Mouse (Mus musculus) E14TG2a.4 (cell line): ENCODE measurements at regions not wholly inside any gene's neighbourhood (a gene's known extent, or its start where the extent isn't known, plus 50 kb on each side); places are given as distances from the start of the nearest gene placed in this dataset.
A peak's percentile ranks its signal among the peaks of the same experiment; 100 is the strongest.

Experiments used
- H3K27me3 ChIP-seq: 2 replicates; pipeline ENCODE4 v1.6.1; 2014; ENCODE audit warnings: low read length, control low read depth; ENCODE audit not compliant: insufficient read depth
- H3K36me3 ChIP-seq: 2 replicates; pipeline ENCODE4 v1.6.1; 2014; ENCODE audit warnings: low read length, control low read depth; ENCODE audit not compliant: insufficient read depth
- H3K4me1 ChIP-seq: replicated peaks from 2 replicates; pipeline ENCODE4 v1.6.1; 2014; ENCODE audit warnings: low read depth, low read length, control low read depth
- H3K4me3 ChIP-seq: replicated peaks from 2 replicates; pipeline ENCODE4 v1.5.1; 2014; ENCODE audit warnings: mild to moderate bottlenecking, low read length
- H3K9me3 ChIP-seq: 2 replicates; pipeline ENCODE4 v1.6.1; 2014; ENCODE audit warnings: low read length, control low read depth
- CTCF ChIP-seq: conservative IDR thresholded peaks from 2 replicates; pipeline ENCODE4 v1.5.1; 2014; ENCODE audit warnings: low read length
- NANOG ChIP-seq: IDR thresholded peaks from 2 replicates; pipeline ENCODE4 v1.6.1; 2014; ENCODE audit warnings: borderline replicate concordance, low read length, mixed read lengths
- POU5F1 ChIP-seq: IDR thresholded peaks from 2 replicates; pipeline ENCODE4 v1.6.1; 2014; ENCODE audit warnings: low read length, borderline replicate concordance

- no peaks in the 10 kb centered on the region for H3K36me3 ChIP-seq
- TF ChIP-seq NANOG (no peak), POU5F1 (no peak), CTCF (no peak)
- H3K4me3 ChIP-seq = no peak overlapping the region
- peaks cover 4% of the 10 kb centered on the region; the same call in 1 of the 2 replicates for H3K27me3 ChIP-seq
- peaks cover 19% of the 10 kb centered on the region for H3K4me1 ChIP-seq
- peaks cover 4% of the 10 kb centered on the region; the same call in 1 of the 2 replicates for H3K9me3 ChIP-seq
Observed at GRCm38 (mm10) chr13:63708567-63708966, 106.5 kb upstream of the Ercc6l2 start.

DNA sequence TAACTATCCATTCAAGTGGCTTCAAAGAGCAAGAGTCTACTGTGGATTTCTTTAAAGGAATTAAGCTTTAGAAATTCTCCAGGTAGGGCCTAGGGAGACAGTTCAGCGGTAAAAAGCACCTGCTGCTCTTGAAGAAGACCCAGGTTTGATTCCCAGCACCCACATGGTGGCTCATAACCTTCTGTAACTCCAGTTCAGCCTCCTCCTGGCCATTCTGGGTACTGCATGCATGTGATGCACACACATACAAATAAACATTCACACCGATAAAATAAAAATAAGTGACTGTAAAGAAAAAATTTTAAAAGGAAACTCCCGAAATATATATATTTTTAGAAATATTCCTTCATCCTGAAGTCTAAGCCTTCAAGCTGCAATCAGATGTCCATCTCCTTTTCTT is 101.9 kb upstream of the Ercc6l2 start:
- TF ChIP-seq CTCF = peak; percentile 40; the same call in 1 of the 2 replicates
- TF ChIP-seq POU5F1 = no peak
- TF ChIP-seq NANOG = no peak
- Histone ChIP-seq H3K4me1 (peaks cover 34% of the 10 kb centered on the region), H3K36me3 (no peaks in the 10 kb centered on the region), H3K9me3 (peaks cover 4% of the 10 kb centered on the region; the same call in 1 of the 2 replicates), H3K4me3 (no peak overlapping the region), H3K27me3 (no peaks in the 10 kb centered on the region)

- no peak for TF ChIP-seq POU5F1
- no peak for TF ChIP-seq CTCF
- TF ChIP-seq NANOG = no peak
- H3K36me3 ChIP-seq = no peaks in the 10 kb centered on the region
- H3K9me3 ChIP-seq = peaks cover 4% of the 10 kb centered on the region; the same call in 1 of the 2 replicates
- no peaks in the 10 kb centered on the region for H3K27me3 ChIP-seq
- H3K4me1 ChIP-seq = peaks cover 60% of the 10 kb centered on the region
- no peak overlapping the region for H3K4me3 ChIP-seq
Observed at GRCm38 (mm10) chr13:63716498-63716897, 98.5 kb upstream of the Ercc6l2 start.

- Histone ChIP-seq H3K9me3 (peaks cover 4% of the 10 kb centered on the region; the same call in 1 of the 2 replicates), H3K27me3 (no peaks in the 10 kb centered on the region), H3K4me3 (no peak overlapping the region), H3K36me3 (no peaks in the 10 kb centered on the region), H3K4me1 (peaks cover 66% of the 10 kb centered on the region)
- TF ChIP-seq CTCF = no peak
- TF ChIP-seq NANOG = no peak
- TF ChIP-seq POU5F1 = no peak
Observed at GRCm38 (mm10) chr13:63717249-63717648, 97.8 kb upstream of the Ercc6l2 start.

DNA sequence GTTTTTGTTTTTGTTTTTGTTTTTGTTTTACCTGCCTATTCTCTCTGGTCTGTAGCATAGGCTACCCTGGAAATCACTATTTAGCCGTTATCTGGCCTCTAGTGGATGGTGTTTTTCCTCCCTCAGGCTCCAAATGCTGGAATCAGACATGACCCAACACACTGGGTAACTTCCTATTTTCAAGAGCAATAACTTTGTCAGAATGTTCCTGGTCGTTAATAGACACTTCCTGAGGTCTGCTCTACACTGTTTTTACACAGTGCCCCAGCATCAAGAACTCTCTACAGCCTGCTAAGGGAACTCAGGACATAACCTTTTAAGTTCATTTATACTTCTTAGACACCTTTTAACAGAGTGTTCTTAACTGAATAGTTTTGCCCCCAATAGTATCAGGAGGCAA is 96.3 kb upstream of the Ercc6l2 start:
- Histone ChIP-seq H3K4me1 (peaks cover 81% of the 10 kb centered on the region), H3K36me3 (no peaks in the 10 kb centered on the region), H3K9me3 (no peaks in the 10 kb centered on the region), H3K4me3 (no peak overlapping the region), H3K27me3 (no peaks in the 10 kb centered on the region)
- TF ChIP-seq CTCF = no peak
- TF ChIP-seq POU5F1 = no peak
- TF ChIP-seq NANOG = no peak

- no peak for TF ChIP-seq CTCF
- TF ChIP-seq POU5F1 = no peak
- TF ChIP-seq NANOG = peak; percentile 56; the same call in 1 of the 2 replicates
- peaks cover 6% of the 10 kb centered on the region; the same call in 1 of the 2 replicates for H3K36me3 ChIP-seq
Observed at GRCm38 (mm10) chr13:63719351-63720207, 95.5 kb upstream of the Ercc6l2 start.

DNA sequence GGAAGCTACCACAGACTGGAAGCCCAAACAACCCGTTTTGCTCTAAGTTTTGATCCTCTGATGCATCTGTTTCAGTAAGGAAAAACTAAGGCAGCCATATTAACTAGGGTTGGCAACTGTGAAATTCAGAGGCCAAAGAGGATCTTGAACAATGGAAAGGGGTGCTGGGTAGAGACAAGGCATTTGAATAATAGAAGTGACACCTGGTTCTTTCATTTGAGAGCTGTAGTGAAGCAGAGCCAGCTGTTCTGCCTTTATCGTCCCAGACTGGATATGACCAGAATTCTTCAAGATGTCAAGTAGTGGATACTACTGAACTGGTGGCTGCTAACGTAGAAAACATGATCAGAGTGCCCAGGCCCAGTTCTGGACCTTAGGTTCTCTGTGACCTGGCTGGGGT is 94.4 kb upstream of the Ercc6l2 start:
- H3K36me3 ChIP-seq = peaks cover 7% of the 10 kb centered on the region; the same call in 1 of the 2 replicates
- no peaks in the 10 kb centered on the region for H3K27me3 ChIP-seq
- no peak for TF ChIP-seq POU5F1
- H3K9me3 ChIP-seq = no peaks in the 10 kb centered on the region
- peak overlapping the region; percentile 37; the same call in 1 of the 2 replicates for H3K4me3 ChIP-seq
- H3K4me1 ChIP-seq = peaks cover 95% of the 10 kb centered on the region

More at GRCm38 (mm10) chr13:63719351-63720207, 95.5 kb upstream of the Ercc6l2 start:
- H3K4me1 ChIP-seq = peaks cover 89% of the 10 kb centered on the region
- no peaks in the 10 kb centered on the region for H3K9me3 ChIP-seq
- H3K27me3 ChIP-seq = no peaks in the 10 kb centered on the region
- peak overlapping the region; percentile 10; the same call in 1 of the 2 replicates for H3K4me3 ChIP-seq

GRCm38 (mm10) chr13:63721011-63721625 is 93.9 kb upstream of the Ercc6l2 start:
- H3K4me3 ChIP-seq = peak overlapping the region; percentile 37
- H3K27me3 ChIP-seq = no peaks in the 10 kb centered on the region
- TF ChIP-seq NANOG (no peak), CTCF (no peak), POU5F1 (no peak)
- H3K9me3 ChIP-seq = no peaks in the 10 kb centered on the region
- H3K36me3 ChIP-seq = peaks cover 7% of the 10 kb centered on the region; the same call in 1 of the 2 replicates
- peaks cover 98% of the 10 kb centered on the region for H3K4me1 ChIP-seq
